ENCODE assay signal across 30 mouse cellular contexts in the genomic region with DNA sequence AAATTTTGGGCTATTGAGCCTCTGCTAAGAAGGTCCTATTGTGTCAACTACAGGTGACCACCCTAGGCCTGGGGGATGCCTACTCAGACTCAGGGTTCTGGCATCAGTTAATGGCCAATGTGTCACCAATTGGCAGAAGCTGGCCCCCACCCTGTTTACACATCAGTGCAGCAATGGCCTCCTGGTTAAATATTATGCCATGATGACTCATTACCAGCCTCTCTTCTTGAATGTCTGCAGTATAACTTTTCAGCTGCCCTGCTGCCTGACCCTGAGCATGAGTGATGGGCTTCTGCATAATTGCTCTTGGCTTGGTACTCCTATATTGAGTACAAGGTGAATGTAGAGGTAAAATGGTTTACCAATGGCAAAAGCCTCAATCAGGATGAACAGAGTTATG. TPM values are rescaled to one million over a fixed set of nuclear protein-coding genes. Genes with fewer than 3 reads are reported as not detected.
"Had no signal": no experiment of that assay in that cellular context is flagged by ENCODE, and none has a peak within 500 bp of the region (broad histone marks: within the 10 kb centered on the region; RNA-seq: fewer than 3 reads in every experiment).

No protein-coding gene starts in this region.

- H3K36me3 ChIP-seq: limb, embryonic 10.5 days; limb, embryonic 13.5 days; liver, embryonic 12.5 days; liver, embryonic 15.5 days; lung, embryonic 15.5 days; midbrain, embryonic 10.5 days; midbrain, embryonic 13.5 days had no signal

- H3K27ac ChIP-seq: limb, embryonic 10.5 days; limb, embryonic 13.5 days; liver, embryonic 12.5 days; liver, embryonic 15.5 days; lung, embryonic 15.5 days; midbrain, embryonic 10.5 days; midbrain, embryonic 13.5 days; stomach, postnatal 0 days had no signal

- H3K4me3 ChIP-seq: limb, embryonic 10.5 days; limb, embryonic 13.5 days; liver, embryonic 12.5 days; liver, embryonic 15.5 days; lung, embryonic 15.5 days; megakaryocyte, embryonic 14.5 days; midbrain, embryonic 10.5 days; midbrain, embryonic 13.5 days; myocyte had no signal

- H3K4me1 ChIP-seq: limb, embryonic 10.5 days; limb, embryonic 13.5 days; liver, embryonic 12.5 days; liver, embryonic 15.5 days; lung, embryonic 15.5 days; megakaryocyte, embryonic 14.5 days; midbrain, embryonic 10.5 days; midbrain, embryonic 13.5 days had no signal

- H3K27me3 ChIP-seq: limb, embryonic 13.5 days; liver, embryonic 12.5 days; liver, embryonic 15.5 days; lung, embryonic 15.5 days; megakaryocyte, embryonic 14.5 days; midbrain, embryonic 13.5 days had no signal

- DNase-seq: kidney, adult 11 months; kidney, postnatal 14 days; liver; lung, adult 18-20 months; lung, postnatal 10 days; lung, postnatal 36 days; right cerebral cortex, postnatal 14 days; right cerebral cortex, postnatal 4 days; thymus, adult 2 months; thymus, postnatal 14 days; thymus, postnatal 4 days had no signal

RNA-seq across cellular contexts. Expression of a gene that starts 19.8 kb away (rescaled TPM):
- total RNA-seq: layer of hippocampus, postnatal 14 days; left cerebral cortex, adult 18-20 months; left cerebral cortex, postnatal 25 days; monocyte, adult 5-6 weeks had no signal
- polyA plus RNA-seq: kidney, embryonic 14.5 days; limb, embryonic 10.5 days; limb, embryonic 13.5 days; liver, embryonic 12.5 days; liver, embryonic 15.5 days; lung, embryonic 15.5 days; midbrain, embryonic 10.5 days; midbrain, embryonic 13.5 days; midbrain, embryonic 16.5 days; myocyte; neural tube, embryonic 11.5 days; neural tube, embryonic 14.5 days; stomach, embryonic 14.5 days; stomach, postnatal 0 days; thymus, adult 2 months had no signal
